Mouse (Mus musculus): ENCODE measurements around the gene Rasgrp2.

Gene Rasgrp2

GRCm38 (mm10) chr19:6382323-6382924 lies 16.7 kb upstream of the Rasgrp2 start:
- no peak for DNase-seq (ENCODE audit: extremely low spot score, low spot score)

DNA sequence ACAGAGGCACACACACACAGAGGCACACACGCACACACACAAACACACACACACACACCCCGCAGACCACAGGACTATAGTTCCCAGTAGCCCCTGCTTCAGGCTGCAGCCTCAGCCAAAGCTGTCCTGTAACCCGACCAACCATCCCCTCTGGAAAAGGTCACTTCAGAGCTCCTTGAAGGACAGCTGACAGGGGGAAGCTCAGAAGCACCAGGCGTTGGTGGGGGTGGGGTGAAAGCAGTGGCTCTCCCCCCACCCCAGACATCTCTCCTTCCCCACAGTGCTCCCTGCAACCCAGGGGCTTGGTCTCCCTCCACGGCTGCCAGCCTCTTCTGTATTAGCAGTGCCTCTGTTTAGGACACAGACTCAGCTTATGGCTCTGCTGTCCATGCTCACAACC lies 15.7 kb upstream of the Rasgrp2 start:
- no peak for DNase-seq (ENCODE audit: extremely low spot score, low spot score)

DNA sequence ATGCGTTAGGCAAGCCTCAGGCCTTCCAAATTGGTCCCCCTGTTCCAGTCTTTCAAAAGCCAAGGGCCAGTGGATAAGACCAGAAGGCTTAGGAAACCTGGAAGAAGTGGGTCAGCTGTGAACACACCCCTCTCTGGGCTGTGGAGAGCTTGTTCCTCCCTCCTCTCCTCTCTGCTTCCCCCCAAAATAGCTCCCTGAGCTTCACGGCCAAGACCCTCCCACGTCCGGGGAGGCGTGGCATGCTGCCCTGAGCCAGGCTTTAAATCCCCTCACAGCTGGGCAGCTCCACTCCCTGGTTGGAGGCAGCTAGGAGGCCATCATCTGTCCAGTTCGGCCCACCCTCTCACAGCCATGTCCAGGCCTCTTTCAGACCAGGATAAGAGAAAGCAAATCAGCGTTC lies 15.0 kb upstream of the Rasgrp2 start, which contains the start of gene Pygm:
Pygm (plus strand) TSS at position 272 of the 400 bp plus-strand sequence.
- no peak for DNase-seq (ENCODE audit: extremely low spot score, low spot score)

- no peak for DNase-seq (ENCODE audit: extremely low spot score, low spot score)
Measured at GRCm38 (mm10) chr19:6384954-6385353, 14.2 kb upstream of the Rasgrp2 start.

GRCm38 (mm10) chr19:6385419-6385818 lies 13.7 kb upstream of the Rasgrp2 start:
- no peak for DNase-seq (ENCODE audit: extremely low spot score, low spot score)

DNA sequence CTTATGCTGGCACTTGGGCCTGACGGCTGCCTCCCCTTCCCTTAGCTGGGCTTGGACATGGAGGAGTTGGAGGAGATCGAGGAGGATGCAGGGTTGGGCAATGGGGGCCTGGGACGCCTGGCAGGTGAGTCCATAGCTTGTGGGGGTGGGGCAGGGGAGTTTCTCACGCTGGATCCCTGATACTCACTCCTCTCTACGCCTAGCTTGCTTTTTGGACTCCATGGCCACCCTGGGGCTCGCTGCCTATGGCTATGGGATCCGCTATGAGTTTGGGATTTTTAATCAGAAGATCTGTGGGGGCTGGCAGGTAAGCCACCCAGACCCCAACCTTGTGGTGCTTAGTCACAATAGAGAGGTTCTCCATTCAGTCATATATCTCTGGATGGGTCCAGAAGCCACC lies 13.3 kb upstream of the Rasgrp2 start:
- no peak for DNase-seq (ENCODE audit: extremely low spot score, low spot score)

- DNase-seq (ENCODE audit: extremely low spot score, low spot score) = no peak
Measured at GRCm38 (mm10) chr19:6386234-6386633, 12.9 kb upstream of the Rasgrp2 start.

- no peak for DNase-seq (ENCODE audit: extremely low spot score, low spot score)
Measured at GRCm38 (mm10) chr19:6388006-6388405, 11.1 kb upstream of the Rasgrp2 start.

DNA sequence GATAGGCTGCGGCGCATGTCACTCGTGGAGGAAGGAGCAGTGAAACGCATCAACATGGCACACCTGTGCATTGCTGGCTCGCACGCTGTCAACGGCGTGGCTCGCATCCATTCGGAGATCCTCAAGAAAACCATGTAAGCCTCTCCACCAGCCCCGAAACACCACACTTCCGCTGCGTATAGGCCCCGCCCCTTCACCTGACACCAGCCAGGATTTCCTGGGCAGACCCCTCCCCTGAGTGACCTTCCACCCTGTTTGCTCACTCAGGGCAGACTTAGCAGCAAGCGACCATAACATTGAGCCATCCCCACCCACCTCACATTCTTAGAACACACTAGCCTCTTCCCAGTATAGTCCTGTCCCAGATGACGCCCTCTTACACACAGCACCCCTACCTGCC lies 9.3 kb upstream of the Rasgrp2 start:
- DNase-seq (ENCODE audit: extremely low spot score, low spot score) = no peak

DNA sequence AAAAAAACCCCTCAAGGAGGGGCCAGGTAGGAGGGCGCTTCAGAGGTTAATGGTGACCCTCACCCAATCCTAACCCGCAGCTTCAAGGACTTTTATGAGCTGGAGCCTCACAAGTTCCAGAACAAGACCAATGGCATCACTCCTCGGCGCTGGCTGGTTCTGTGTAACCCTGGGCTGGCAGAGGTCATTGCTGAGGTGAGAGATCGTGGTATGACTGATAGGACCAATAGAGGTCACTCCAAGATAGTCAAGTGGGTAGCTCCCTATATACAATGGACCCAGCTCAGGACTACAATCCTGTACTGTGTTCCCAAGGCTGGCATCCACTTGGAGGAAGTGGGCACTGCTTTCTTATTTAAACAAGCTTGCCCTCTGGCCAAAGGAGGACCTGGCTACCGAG lies 8.9 kb upstream of the Rasgrp2 start:
- no peak for DNase-seq (ENCODE audit: extremely low spot score, low spot score)

DNA sequence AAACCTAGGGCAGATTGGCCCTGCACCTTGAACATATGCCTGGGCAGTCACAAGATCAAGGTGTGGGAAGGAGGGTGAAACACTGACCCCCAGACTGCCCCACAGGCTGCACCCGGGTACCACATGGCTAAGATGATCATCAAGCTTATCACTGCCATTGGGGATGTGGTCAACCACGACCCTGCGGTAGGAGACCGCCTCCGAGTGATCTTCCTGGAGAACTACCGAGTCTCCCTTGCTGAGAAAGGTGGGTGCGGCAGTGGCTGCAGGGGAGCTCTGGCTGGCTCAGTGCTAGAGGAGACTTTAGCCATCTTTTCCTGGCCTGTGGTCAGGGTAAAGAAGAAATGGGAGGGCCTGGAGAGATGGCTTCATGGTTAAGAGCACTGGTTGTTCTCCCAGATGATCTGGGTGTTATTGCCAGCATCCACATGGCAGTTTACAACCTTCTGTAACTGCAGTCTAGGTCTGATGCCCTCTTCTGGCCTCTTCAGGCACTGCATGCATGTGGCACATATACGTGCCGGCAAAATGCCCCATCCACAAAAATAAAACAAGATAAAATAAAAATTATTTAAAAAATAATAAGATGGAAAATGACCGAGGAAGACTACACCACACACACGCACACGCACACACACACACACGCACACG lies 6.3 kb upstream of the Rasgrp2 start:
- no peak for DNase-seq (ENCODE audit: extremely low spot score, low spot score)

DNA sequence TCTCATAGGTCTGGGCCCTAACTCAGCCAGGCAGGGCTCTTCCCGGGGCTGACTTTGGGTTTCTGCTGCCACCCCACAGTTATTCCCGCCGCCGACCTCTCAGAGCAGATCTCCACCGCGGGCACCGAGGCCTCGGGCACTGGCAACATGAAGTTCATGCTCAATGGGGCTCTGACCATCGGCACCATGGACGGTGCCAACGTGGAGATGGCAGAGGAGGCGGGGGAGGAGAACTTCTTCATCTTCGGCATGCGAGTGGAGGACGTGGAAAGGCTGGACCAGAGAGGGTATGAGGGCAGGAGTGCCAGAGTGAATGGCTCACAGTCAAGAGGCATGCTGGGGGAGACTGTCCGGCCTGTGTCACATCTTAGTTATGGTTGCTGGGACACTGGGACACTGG lies 5.5 kb upstream of the Rasgrp2 start:
- DNase-seq (ENCODE audit: extremely low spot score, low spot score) = no peak

GRCm38 (mm10) chr19:6396237-6396636 lies 2.9 kb upstream of the Rasgrp2 start:
- DNase-seq (ENCODE audit: extremely low spot score, low spot score) = no peak

DNA sequence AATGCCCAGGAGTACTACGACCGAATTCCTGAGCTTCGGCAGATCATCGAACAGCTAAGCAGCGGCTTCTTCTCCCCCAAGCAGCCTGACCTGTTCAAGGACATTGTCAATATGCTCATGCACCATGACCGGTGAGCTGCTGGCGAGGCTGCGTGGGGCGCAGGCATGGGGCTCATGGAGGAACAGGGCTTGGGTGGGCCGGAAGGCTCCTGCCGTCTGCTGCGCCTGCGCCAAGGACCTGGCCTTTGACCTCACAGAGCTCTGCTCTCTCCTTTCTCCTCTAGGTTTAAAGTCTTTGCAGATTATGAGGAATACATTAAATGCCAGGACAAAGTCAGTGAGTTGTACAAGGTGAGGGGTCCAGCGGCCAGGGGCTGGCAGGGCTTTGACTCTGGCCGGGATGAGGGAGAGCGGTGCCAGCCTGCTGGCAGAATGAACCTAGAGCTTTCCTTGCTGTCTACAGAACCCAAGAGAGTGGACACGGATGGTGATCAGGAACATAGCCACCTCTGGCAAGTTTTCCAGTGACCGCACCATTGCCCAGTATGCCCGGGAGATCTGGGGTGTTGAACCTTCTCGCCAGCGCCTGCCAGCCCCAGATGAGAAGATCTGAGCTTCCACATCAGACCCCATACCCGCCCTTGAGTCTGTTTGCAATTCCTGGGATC lies 1.4 kb upstream of the Rasgrp2 start:
- no peak for DNase-seq (ENCODE audit: extremely low spot score, low spot score)

DNA sequence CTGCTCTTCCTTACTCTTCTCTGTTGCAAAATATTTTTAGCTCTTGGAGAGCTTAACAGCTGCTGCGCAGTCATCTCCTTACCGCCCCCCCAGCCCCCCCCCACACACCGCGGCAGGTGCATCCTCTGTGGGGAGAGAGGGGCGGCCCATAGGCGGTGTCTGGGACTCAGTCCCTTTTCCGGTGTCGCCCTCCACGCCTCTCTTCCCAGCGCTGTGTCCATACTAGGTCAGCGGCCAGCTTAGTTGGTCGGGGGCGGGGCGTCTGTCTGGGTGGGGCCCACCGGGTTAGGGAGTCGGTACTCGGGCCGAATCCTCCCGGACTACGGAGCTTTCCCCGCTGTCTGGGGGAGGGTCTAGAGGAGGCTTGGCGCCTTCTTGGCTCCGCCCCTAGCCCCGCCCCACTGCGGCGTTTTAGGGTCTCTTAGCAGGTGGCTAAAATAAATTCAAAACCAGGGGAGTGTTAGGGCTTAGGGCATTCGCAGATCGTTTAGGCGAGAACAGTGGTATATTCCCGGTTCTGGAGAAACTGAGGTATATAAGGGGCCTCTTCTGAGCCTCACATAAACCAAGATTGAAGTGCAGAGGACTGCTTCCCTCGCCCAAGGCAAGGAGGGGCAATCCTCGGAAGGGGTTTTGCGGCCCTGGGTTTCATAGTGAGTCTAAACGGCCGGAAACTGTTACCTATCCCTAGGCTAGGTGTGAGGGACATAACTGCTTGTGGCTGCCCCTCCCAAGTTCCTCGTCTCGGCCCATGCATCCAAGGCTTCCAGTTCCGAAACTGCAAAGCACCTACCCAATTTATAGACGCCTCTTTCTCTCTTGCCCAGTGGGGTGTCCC lies 474 bp upstream of the Rasgrp2 start:
- DNase-seq (ENCODE audit: extremely low spot score, low spot score) = peak; percentile 52

- no peak for DNase-seq (ENCODE audit: extremely low spot score, low spot score)
Measured at GRCm38 (mm10) chr19:6400096-6401086, 1.3 kb downstream of the Rasgrp2 start.

- peak; percentile 78 for DNase-seq (ENCODE audit: extremely low spot score, low spot score)
Measured at GRCm38 (mm10) chr19:6401131-6401815, 2.1 kb downstream of the Rasgrp2 start.

GRCm38 (mm10) chr19:6401951-6402350 lies 2.8 kb downstream of the Rasgrp2 start:
- no peak for DNase-seq (ENCODE audit: extremely low spot score, low spot score)

- DNase-seq (ENCODE audit: extremely low spot score, low spot score) = no peak
Measured at GRCm38 (mm10) chr19:6403869-6404268, 4.7 kb downstream of the Rasgrp2 start.

DNA sequence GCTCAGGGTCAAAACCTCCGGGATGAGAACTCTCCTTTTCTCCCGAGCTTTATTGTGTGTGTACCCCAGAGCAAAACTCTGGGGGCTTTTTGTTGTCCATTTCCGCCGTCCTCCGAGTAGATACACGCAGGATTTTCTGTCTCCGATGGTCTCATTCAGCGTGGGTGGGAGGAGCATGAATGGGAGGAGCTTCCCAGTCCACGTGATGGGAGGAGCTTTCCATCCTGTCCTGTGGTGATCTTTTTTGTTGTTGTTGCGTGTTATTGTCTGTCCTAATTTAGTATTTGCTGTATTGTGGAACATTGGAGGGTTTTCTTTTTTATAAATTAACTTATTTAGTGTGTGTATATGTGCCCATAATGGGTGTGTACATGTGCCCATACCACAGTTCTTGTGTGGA lies 6.3 kb downstream of the Rasgrp2 start:
- DNase-seq (ENCODE audit: extremely low spot score, low spot score) = no peak

Measured in neural tube, embryonic 10.5 days (tissue).